Mouse (Mus musculus): ENCODE measurements around the gene Izumo4. TPM values are rescaled to one million over a fixed set of nuclear protein-coding genes. Genes with fewer than 3 reads are reported as not detected.

Gene Izumo4
- total and polyA plus RNA-seq, 2 experiments: 18.3 to 49.7 TPM

GRCm38 (mm10) chr10:80732611-80733101, 30.7 kb downstream of the Izumo4 start:
- no peak overlapping the region for H3K4me3 ChIP-seq (ENCODE audit: insufficient read depth, low read depth, low read length)
- TF ChIP-seq CTCF (IDR thresholded peaks at IDR 0.05; ENCODE audit: low read depth, low read length) (no peak), POLR2A (IDR thresholded peaks at IDR 0.05; ENCODE audit: extremely low read depth, insufficient read depth, low read length) (no peak)
- peaks cover 10% of the 10 kb centered on the region for H3K4me1 ChIP-seq (ENCODE audit: control insufficient read depth, insufficient read depth, low read length)
- H3K9ac ChIP-seq (ENCODE audit: low read depth, low read length): no peak overlapping the region
- H3K27me3 ChIP-seq (ENCODE audit: control insufficient read depth, insufficient read depth, low read length): no peaks in the 10 kb centered on the region
- peaks cover 21% of the 10 kb centered on the region for H3K36me3 ChIP-seq (ENCODE audit: control insufficient read depth, insufficient read depth, low read length)
- DNase-seq (ENCODE audit: extremely low read depth, low read depth, low spot score): no peak
- no peak overlapping the region for H3K27ac ChIP-seq (replicated peaks; ENCODE audit: insufficient read depth, low read depth, low read length)
- peaks cover 25% of the 10 kb centered on the region; the same call in 1 of the 2 replicates for H3K79me2 ChIP-seq (ENCODE audit: control insufficient read depth, insufficient read depth, low read length)
- 88% methylated on average over 6 of the region's 6 CpGs for WGBS

DNA sequence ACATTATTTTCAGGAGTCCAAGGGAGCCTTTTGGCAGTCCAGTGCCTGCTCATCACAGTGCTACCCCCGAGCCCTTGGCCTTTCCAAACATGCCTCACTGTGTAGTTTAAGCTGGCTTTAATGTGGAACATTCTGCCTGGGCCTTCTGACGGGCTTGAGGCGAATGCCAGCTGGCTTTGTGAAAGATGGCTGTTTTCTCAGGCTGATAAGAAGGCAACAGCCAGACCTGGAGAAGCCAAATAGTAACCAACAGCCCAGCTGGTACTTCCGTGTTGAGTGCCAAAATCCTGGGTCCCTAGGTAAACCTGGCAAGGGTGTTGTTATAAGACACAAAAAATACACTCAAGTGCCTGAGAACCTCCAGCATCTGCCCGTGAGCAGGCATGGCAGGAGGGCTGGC, 34.7 kb downstream of the Izumo4 start:
- peaks cover 24% of the 10 kb centered on the region for H3K4me1 ChIP-seq (ENCODE audit: control insufficient read depth, insufficient read depth, low read length)
- peak; percentile 60 for DNase-seq (ENCODE audit: extremely low read depth, low read depth, low spot score)
- no peak overlapping the region for H3K9ac ChIP-seq (ENCODE audit: low read depth, low read length)
- 16% methylated on average over 5 of the region's 5 CpGs for WGBS
- no peak overlapping the region for H3K27ac ChIP-seq (replicated peaks; ENCODE audit: insufficient read depth, low read depth, low read length)
- H3K4me3 ChIP-seq (ENCODE audit: insufficient read depth, low read depth, low read length): no peak overlapping the region
- H3K36me3 ChIP-seq (ENCODE audit: control insufficient read depth, insufficient read depth, low read length): 0 out of 2 replicates have a peak, but pooled peaks cover 5% of the 10 kb centered on the region
- no peaks in the 10 kb centered on the region for H3K27me3 ChIP-seq (ENCODE audit: control insufficient read depth, insufficient read depth, low read length)
- TF ChIP-seq CTCF (IDR thresholded peaks at IDR 0.05; ENCODE audit: low read depth, low read length): no peak
- TF ChIP-seq POLR2A (IDR thresholded peaks at IDR 0.05; ENCODE audit: extremely low read depth, insufficient read depth, low read length): no peak
- H3K79me2 ChIP-seq (ENCODE audit: control insufficient read depth, insufficient read depth, low read length): peaks cover 57% of the 10 kb centered on the region

DNA sequence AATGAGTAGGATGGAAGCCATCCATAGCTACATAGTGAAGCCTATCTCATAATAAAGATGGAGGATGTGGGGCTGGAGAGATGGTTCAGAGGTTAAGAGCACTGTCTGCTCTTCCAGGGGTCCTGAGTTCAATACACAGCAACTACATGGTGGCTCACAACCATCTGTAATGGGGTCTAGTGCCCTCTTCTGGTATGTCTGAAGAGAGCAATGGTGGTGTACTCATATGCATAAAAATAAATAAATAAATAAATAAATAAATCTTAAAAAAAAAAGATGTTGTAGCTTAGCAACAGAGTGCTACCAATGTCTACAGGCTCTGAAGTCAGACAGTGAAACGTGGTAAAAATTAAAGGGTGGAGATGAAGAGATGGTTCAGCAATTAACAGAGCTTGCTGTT, 36.7 kb downstream of the Izumo4 start:
- H3K79me2 ChIP-seq (ENCODE audit: control insufficient read depth, insufficient read depth, low read length): peaks cover 60% of the 10 kb centered on the region
- no peak for TF ChIP-seq CTCF (IDR thresholded peaks at IDR 0.05; ENCODE audit: low read depth, low read length)
- no peak for TF ChIP-seq POLR2A (IDR thresholded peaks at IDR 0.05; ENCODE audit: extremely low read depth, insufficient read depth, low read length)
- H3K27ac ChIP-seq (replicated peaks; ENCODE audit: insufficient read depth, low read depth, low read length): no peak overlapping the region
- no peak overlapping the region for H3K9ac ChIP-seq (ENCODE audit: low read depth, low read length)
- H3K4me3 ChIP-seq (ENCODE audit: insufficient read depth, low read depth, low read length): no peak overlapping the region
- 73% methylated on average over 1 of the region's 1 CpGs for WGBS
- no peak for DNase-seq (ENCODE audit: extremely low read depth, low read depth, low spot score)
- H3K36me3 ChIP-seq (ENCODE audit: control insufficient read depth, insufficient read depth, low read length): 0 out of 2 replicates have a peak, but pooled peaks cover 1% of the 10 kb centered on the region
- no peaks in the 10 kb centered on the region for H3K27me3 ChIP-seq (ENCODE audit: control insufficient read depth, insufficient read depth, low read length)
- peaks cover 27% of the 10 kb centered on the region for H3K4me1 ChIP-seq (ENCODE audit: control insufficient read depth, insufficient read depth, low read length)

DNA sequence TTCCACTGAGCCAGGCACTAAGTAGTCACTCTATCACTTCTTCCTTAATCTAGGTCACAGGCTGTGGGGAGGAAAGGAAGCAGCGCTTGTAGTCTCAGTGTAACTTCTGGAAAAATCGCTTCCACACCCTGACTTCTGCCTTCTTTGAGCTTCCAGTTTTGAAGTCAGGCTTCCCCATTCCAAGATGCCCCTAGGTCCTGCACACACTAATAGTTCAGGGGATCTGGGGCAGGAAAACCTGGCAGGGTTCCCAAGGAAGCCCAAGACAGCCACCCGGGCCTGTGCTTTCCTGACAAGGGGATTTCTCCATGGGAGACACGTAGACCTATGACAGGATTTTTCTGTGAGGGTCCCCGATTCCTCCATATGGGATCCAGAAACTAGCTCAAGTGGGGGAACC, 39.2 kb downstream of the Izumo4 start:
- H3K36me3 ChIP-seq (ENCODE audit: control insufficient read depth, insufficient read depth, low read length): no peaks in the 10 kb centered on the region
- peak; percentile 43 for DNase-seq (ENCODE audit: extremely low read depth, low read depth, low spot score)
- TF ChIP-seq POLR2A (IDR thresholded peaks at IDR 0.05; ENCODE audit: extremely low read depth, insufficient read depth, low read length) (no peak), CTCF (IDR thresholded peaks at IDR 0.05; ENCODE audit: low read depth, low read length) (no peak)
- H3K79me2 ChIP-seq (ENCODE audit: control insufficient read depth, insufficient read depth, low read length): peaks cover 48% of the 10 kb centered on the region
- WGBS: 9% methylated on average over 5 of the region's 5 CpGs
- peak overlapping the region; percentile 94 for H3K4me3 ChIP-seq (ENCODE audit: insufficient read depth, low read depth, low read length)
- peaks cover 27% of the 10 kb centered on the region for H3K4me1 ChIP-seq (ENCODE audit: control insufficient read depth, insufficient read depth, low read length)
- peak overlapping the region; percentile 60 for H3K27ac ChIP-seq (replicated peaks; ENCODE audit: insufficient read depth, low read depth, low read length)
- H3K9ac ChIP-seq (ENCODE audit: low read depth, low read length): peak overlapping the region; percentile 90
- no peaks in the 10 kb centered on the region for H3K27me3 ChIP-seq (ENCODE audit: control insufficient read depth, insufficient read depth, low read length)

- TF ChIP-seq CTCF (IDR thresholded peaks at IDR 0.05; ENCODE audit: low read depth, low read length) (no peak), POLR2A (IDR thresholded peaks at IDR 0.05; ENCODE audit: extremely low read depth, insufficient read depth, low read length) (no peak)
- no peak for DNase-seq (ENCODE audit: extremely low read depth, low read depth, low spot score)
- Histone ChIP-seq H3K27ac (replicated peaks; ENCODE audit: insufficient read depth, low read depth, low read length) (peak overlapping the region; percentile 60), H3K36me3 (ENCODE audit: control insufficient read depth, insufficient read depth, low read length) (no peaks in the 10 kb centered on the region), H3K79me2 (ENCODE audit: control insufficient read depth, insufficient read depth, low read length) (peaks cover 45% of the 10 kb centered on the region), H3K27me3 (ENCODE audit: control insufficient read depth, insufficient read depth, low read length) (no peaks in the 10 kb centered on the region), H3K4me3 (ENCODE audit: insufficient read depth, low read depth, low read length) (peak overlapping the region; percentile 94), H3K9ac (ENCODE audit: low read depth, low read length) (peak overlapping the region; percentile 90), H3K4me1 (ENCODE audit: control insufficient read depth, insufficient read depth, low read length) (peaks cover 23% of the 10 kb centered on the region)
- WGBS: under 1% methylated on average over 46 of the region's 46 CpGs
Measured at GRCm38 (mm10) chr10:80741634-80742179, 39.7 kb downstream of the Izumo4 start.

Data from liver, adult 2 months (tissue).